Mouse (Mus musculus) cerebellum, adult 2 months (tissue): ENCODE measurements at regions not wholly inside any gene's neighbourhood (a gene's known extent, or its start where the extent isn't known, plus 50 kb on each side); places are given as distances from the start of the nearest gene placed in this dataset.

Experiments used
- CTCF ChIP-seq: fragments of 200-500 bp; IDR thresholded peaks from 2 replicates; pipeline ENCODE4 v1.5.1; 2011; ENCODE audit warnings: low read depth, mild to moderate bottlenecking, control low read depth, low read length, moderate library complexity, borderline replicate concordance; ENCODE audit not compliant: insufficient read depth
- POLR2A ChIP-seq: fragments of 200-500 bp; IDR thresholded peaks from 2 replicates; pipeline ENCODE4 v1.6.1; 2011; ENCODE audit warnings: low read length, control low read depth, borderline replicate concordance; ENCODE audit not compliant: insufficient read depth

- no peak for TF ChIP-seq POLR2A
- TF ChIP-seq CTCF = no peak
Observed at GRCm38 (mm10) chr13:5549747-5550146, 311.5 kb upstream of the Klf6 start.
